Mouse (Mus musculus) brain, adult 2 months (tissue): ENCODE data around the gene Serpina3c.
"Not testable (repeated sequence)": the region's sequence is repeated elsewhere in the genome, so short reads cannot be mapped to it uniquely, and the experiment has no call there.

ENCODE experiments used
- DNase-seq: peaks from one replicate; pipeline ENCODE4 v3.0.0; 2011; ENCODE audit warnings: low read depth, low spot score

Gene Serpina3c

DNA sequence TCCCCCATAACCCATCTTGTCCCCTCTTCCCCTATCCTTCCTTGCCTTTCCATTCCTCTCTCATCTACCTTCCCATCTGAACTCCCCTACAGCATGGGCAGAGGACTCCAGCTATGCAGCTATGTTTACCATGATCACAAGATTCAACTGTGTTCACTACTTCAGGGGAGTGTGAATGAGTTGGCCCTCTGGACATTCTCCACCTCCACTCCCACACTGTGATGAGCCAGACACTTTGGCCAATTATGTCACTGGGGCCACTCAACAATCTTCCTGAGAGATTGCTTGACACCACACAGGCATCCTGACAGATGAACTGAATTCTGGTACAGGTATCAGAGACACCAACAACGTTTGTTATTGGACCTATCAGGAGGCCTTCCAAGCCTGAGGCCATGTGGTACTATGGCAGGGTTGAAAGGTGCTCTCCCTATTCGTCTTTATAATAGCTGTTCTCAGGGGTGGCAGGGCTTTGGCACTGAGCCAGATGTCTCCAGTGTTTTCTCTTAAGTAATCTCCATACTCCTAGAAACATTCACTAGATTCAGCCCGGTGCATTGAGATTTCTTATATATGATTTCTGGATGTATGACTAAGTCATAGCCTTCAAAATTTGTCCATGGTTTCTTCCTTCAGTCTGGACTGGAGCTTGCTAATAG lies 38.6 kb downstream of the Serpina3c start:
- DNase-seq = no peak

DNA sequence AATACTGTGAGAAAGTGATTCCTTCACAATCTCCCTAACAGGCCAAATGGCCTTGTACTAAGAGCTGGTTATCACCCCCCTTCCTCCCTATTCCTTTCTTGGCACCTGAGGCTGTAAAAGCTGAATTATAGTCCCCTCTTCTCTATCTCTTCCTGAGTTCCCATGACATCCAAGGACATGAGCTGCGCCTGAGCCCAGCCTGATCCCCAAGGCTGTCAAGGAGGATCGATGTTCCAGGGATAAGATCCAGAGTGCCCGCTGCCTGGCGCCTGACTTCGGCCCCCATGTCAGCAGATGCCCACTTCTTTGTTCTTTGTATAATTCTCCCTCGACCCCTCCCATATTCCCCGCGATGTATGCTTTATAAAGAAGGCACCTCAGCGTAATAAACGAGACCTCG lies 41.3 kb downstream of the Serpina3c start, which contains the start of gene Serpina3a:
Gene Serpina3a, plus strand, starts transcription at position 392 of the 400 bp plus-strand sequence.
- not testable (repeated sequence) for DNase-seq

DNA sequence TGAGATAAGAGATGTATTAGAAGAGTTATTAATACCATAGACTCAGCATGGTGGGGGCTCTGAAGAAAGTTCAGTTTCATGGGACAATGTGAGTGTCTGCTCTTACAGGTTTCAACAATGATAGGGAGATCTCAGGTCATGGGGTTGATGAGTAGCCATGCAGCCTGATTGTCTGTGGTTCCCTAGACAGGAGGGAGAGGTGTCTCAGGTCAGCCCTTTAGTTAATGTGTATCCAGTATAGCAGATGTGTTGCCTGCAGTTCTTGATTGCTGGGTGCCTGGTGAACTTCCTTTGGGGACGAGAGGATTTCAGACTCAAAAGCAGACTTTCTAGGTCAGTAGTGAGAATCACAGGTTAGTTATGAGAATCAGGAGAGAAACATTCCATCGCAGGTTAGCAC lies 45.2 kb downstream of the Serpina3c start:
- no peak for DNase-seq

DNA sequence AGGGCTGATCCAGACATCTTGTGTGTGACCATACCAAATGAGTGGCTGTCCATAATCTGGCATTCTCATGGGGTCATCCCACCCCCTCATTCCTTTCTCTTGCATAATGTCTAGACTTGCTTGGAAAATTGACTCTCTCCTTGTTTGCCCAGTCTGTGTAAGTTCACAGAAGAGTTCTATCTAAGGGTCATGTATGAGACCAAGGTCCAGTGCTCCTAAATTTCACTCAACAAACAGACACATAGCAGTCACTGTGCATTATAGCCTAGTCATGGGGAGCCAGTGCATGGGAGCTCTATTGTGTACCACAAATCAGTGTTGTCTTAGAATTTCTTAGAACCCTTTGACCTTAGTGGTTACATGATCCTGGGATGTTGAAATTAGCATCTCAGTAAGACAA lies 46.8 kb downstream of the Serpina3c start:
- no peak for DNase-seq

DNA sequence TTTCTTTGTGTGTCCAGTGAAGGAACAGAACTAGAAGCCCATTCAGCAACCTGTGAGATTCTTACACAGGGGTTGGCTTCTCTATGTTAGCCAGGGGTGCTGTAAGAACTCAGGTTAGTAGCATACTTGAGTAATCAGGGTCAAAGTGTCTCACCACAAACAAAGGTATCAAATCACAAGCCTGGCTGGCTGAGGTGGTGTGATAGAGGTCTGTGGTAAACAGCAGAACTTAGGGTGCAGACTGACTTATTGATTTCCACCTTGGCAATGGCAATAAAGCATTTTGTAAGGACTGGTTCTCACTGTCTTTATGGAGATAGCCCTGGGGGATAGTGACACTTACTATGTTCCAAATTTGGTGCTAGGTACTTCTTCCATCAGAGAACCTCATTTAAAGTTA lies 47.8 kb downstream of the Serpina3c start:
- DNase-seq = no peak

DNA sequence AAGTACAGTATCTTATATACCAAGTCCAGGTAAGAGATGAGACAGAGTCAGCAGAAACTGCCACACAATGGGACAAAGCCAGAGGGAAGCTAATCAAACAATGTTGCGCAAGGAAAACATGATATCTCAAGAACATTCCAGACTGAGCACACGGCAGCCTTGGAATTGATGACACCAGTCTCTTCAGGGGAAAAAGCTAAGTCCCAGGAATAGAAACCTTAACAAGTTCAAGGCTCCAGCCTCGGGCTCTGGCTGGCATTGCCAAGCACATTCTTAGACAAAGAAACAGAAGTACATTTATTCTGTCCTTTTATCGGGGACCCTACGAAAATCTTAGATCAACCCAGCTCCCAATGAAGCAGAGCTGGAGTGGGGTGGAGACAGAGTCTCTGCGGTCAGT lies 52.9 kb downstream of the Serpina3c start, which contains the start of gene Serpina5:
Gene Serpina5, plus strand, starts transcription at position 346 of the 400 bp plus-strand sequence.
- no peak for DNase-seq
